Comparison of ENCODE assay signal across 11 mouse cellular contexts in genomic region chr5:149202941-149203340, GRCm38 (mm10). TPM values are rescaled to one million over a fixed set of nuclear protein-coding genes. Genes with fewer than 3 reads are reported as not detected.
DNase-seq lines count a peak whose midpoint lies in the region; ATAC-seq and TF ChIP-seq lines count a peak whose summit lies in the region.
"Had no signal": no experiment of that assay in that cellular context is flagged by ENCODE, and none has a peak within 500 bp of the region (broad histone marks: within the 10 kb centered on the region; RNA-seq: fewer than 3 reads in every experiment).

No protein-coding gene starts in this region.

- no peaks in the 10 kb centered on the region for H3K9me3 ChIP-seq in E14TG2a.4 (ENCODE audit: low read length)
- H3K9me3 ChIP-seq: hindbrain, embryonic 13.5 days had no signal

- H3K4me3 ChIP-seq in E14TG2a.4 (replicated peaks; ENCODE audit: low read length), result peak overlapping the region; percentile 21; the same call in 1 of the 2 replicates
- H3K4me3 ChIP-seq: hindbrain, embryonic 13.5 days had no signal

- H3K4me1 ChIP-seq in E14TG2a.4 (replicated peaks; ENCODE audit: low read depth, low read length), result peaks cover 74% of the 10 kb centered on the region

- H3K27me3 ChIP-seq in E14TG2a.4 (ENCODE audit: insufficient read depth, low read length), result no peaks in the 10 kb centered on the region
- H3K27me3 ChIP-seq: hindbrain, embryonic 13.5 days had no signal

- peak; percentile 41 for DNase-seq in kidney, adult 9 months
- DNase-seq in kidney, postnatal 4 days, result no peak
- peak; percentile 23 for DNase-seq in R1 (ENCODE audit: low read depth, low spot score)
- DNase-seq in urinary bladder, adult 18-20 months (ENCODE audit: low spot score in 2 of 2), result no peak
- no peak for DNase-seq in cerebellum, postnatal 10 days
- DNase-seq in thymus, postnatal 10 days (ENCODE audit: low spot score in 2 of 2), result no peak
- DNase-seq: gastrocnemius, postnatal 14 days; thymus, adult 18-20 months had no signal

- no peak for TF ChIP-seq CTCF in E14TG2a.4 (conservative IDR thresholded peaks at IDR 0.05; ENCODE audit: low read length)

- peaks cover 95% of the 10 kb centered on the region for H3K36me3 ChIP-seq in E14TG2a.4 (ENCODE audit: insufficient read depth, low read length)

- ATAC-seq in granulocyte monocyte progenitor cell, adult 5-6 weeks (replicated peaks; ENCODE audit: poor library complexity, severe bottlenecking), result peak; percentile 56

RNA-seq across cellular contexts. Expression of gene Hmgb1, which starts 18.7 kb away (rescaled TPM):
- 758 and 1,067 TPM in 2 replicates for total RNA-seq in granulocyte monocyte progenitor cell, adult 5-6 weeks (2014; fragmentation: Nextera tagmentation)
- 985 and 1,480 TPM in 2 replicates for total RNA-seq in granulocyte monocyte progenitor cell, adult 5-6 weeks (2017)

RNA-seq across cellular contexts. Expression of gene Uspl1, which starts 18.8 kb away (rescaled TPM):
- 23.7 and 47.8 TPM in 2 replicates for total RNA-seq in granulocyte monocyte progenitor cell, adult 5-6 weeks (2014; fragmentation: Nextera tagmentation)
- 33.7 and 34.6 TPM in 2 replicates for total RNA-seq in granulocyte monocyte progenitor cell, adult 5-6 weeks (2017)

Comparison
In these comparisons a context has a peak if more than half of its experiments do, and no peak if none do; other contexts are left out.
1. DNase-seq: peak in kidney, adult 9 months (single experiment) and R1 (single experiment); none in kidney, postnatal 4 days (0 of 2), urinary bladder, adult 18-20 months (0 of 2), cerebellum, postnatal 10 days (0 of 2) and thymus, postnatal 10 days (0 of 2).